Mouse (Mus musculus) intestine, embryonic 16.5 days (tissue): Measurements from ENCODE around the gene Ptprn2. TPM values are rescaled to one million over a fixed set of nuclear protein-coding genes. Genes with fewer than 3 reads are reported as not detected.

Source experiments
- ATAC-seq: fragments of 200-750 bp; cut with Nextera tagmentation; 2 replicates; pipeline ENCODE4 v1.8.0; 2017; ENCODE audit warnings: moderate TSS enrichment, moderate library complexity
- H3K27ac ChIP-seq: fragments of 300-500 bp; sonication (generic); 2 replicates; pipeline ENCODE4 v1.5.1; 2014; ENCODE audit warnings: mild to moderate bottlenecking, low read length
- H3K27me3 ChIP-seq: fragments of 300-500 bp; sonication (generic); replicated peaks from 2 replicates; pipeline ENCODE4 v1.6.1; 2014; ENCODE audit warnings: low read length, control low read depth, mixed read lengths; ENCODE audit not compliant: control insufficient read depth, insufficient read depth
- H3K36me3 ChIP-seq: fragments of 300-500 bp; sonication (generic); 2 replicates; pipeline ENCODE4 v1.6.1; 2014; ENCODE audit warnings: low read length, control low read depth; ENCODE audit not compliant: control insufficient read depth, insufficient read depth
- H3K4me1 ChIP-seq: fragments of 300-500 bp; sonication (generic); 2 replicates; pipeline ENCODE4 v1.6.1; 2014; ENCODE audit warnings: low read length, control low read depth, mixed read lengths; ENCODE audit not compliant: control insufficient read depth, insufficient read depth
- H3K4me2 ChIP-seq: fragments of 300-500 bp; sonication (generic); 2 replicates; pipeline ENCODE4 v1.6.1; 2014; ENCODE audit warnings: low read depth, low read length, control low read depth
- H3K4me3 ChIP-seq: fragments of 300-500 bp; sonication (generic); 2 replicates; pipeline ENCODE4 v1.5.1; 2014; ENCODE audit warnings: mild to moderate bottlenecking, low read length
- H3K9ac ChIP-seq: fragments of 300-500 bp; sonication (generic); 2 replicates; pipeline ENCODE4 v1.6.1; 2014; ENCODE audit warnings: low read depth, low read length
- H3K9me3 ChIP-seq: fragments of 300-500 bp; sonication (generic); 2 replicates; pipeline ENCODE4 v1.6.1; 2016; ENCODE audit warnings: low read length, control low read depth; ENCODE audit not compliant: control insufficient read depth
- WGBS: fragments of 180-500 bp; shearing (Covaris S2); extraction: QIAGEN DNeasy Blood & Tissue Kit; methylation state at CpG from one replicate; pipeline ENCODE4 v1.1.7; 2014; 5-methylcytosine and 5-hydroxymethylcytosine counted together
- polyA plus RNA-seq: library from polyadenylated mRNA; unstranded; fragments of >200 nt; fragmentation: Nextera tagmentation; extraction: Ambion mirVana; gene quantifications from 2 replicates; pipeline ENCODE4 v1.2.1, GENCODE M21; 2015

The Ptprn2 gene
- polyA plus RNA-seq, 1 experiment from 2014 or later: 1.8 TPM

GRCm38 (mm10) chr12:116976981-116977380, 491.5 kb downstream of the Ptprn2 start:
- Histone ChIP-seq H3K4me1 (no peaks in the 10 kb centered on the region), H3K36me3 (no peaks in the 10 kb centered on the region), H3K4me2 (no peak overlapping the region), H3K27me3 (no peaks in the 10 kb centered on the region), H3K4me3 (no peak overlapping the region), H3K27ac (no peak overlapping the region), H3K9ac (no peak overlapping the region), H3K9me3 (no peaks in the 10 kb centered on the region)
- 62% methylated on average over 6 of the region's 6 CpGs for WGBS
- no peak for ATAC-seq

GRCm38 (mm10) chr12:116978201-116978600, 492.7 kb downstream of the Ptprn2 start:
- no peaks in the 10 kb centered on the region for H3K27me3 ChIP-seq
- no peak overlapping the region for H3K4me3 ChIP-seq
- no peak overlapping the region for H3K9ac ChIP-seq
- no peaks in the 10 kb centered on the region for H3K9me3 ChIP-seq
- no peak overlapping the region for H3K4me2 ChIP-seq
- H3K27ac ChIP-seq: no peak overlapping the region
- H3K4me1 ChIP-seq: no peaks in the 10 kb centered on the region
- WGBS: 83% methylated on average over 6 of the region's 6 CpGs
- ATAC-seq: no peak
- no peaks in the 10 kb centered on the region for H3K36me3 ChIP-seq

- H3K4me3 ChIP-seq: no peak overlapping the region
- H3K9me3 ChIP-seq: no peaks in the 10 kb centered on the region
- no peak overlapping the region for H3K4me2 ChIP-seq
- H3K27ac ChIP-seq: no peak overlapping the region
- no peaks in the 10 kb centered on the region for H3K36me3 ChIP-seq
- H3K4me1 ChIP-seq: no peaks in the 10 kb centered on the region
- WGBS: 88% methylated on average over 1 of the region's 1 CpGs
- ATAC-seq: no peak
- H3K9ac ChIP-seq: no peak overlapping the region
- H3K27me3 ChIP-seq: no peaks in the 10 kb centered on the region
These were observed 495.8 kb downstream of the Ptprn2 start for GRCm38 (mm10) chr12:116981315-116981714.

GRCm38 (mm10) chr12:116989144-116989543, 503.6 kb downstream of the Ptprn2 start:
- no peak overlapping the region for H3K9ac ChIP-seq
- no peaks in the 10 kb centered on the region for H3K27me3 ChIP-seq
- no peaks in the 10 kb centered on the region for H3K4me1 ChIP-seq
- no peak overlapping the region for H3K27ac ChIP-seq
- no peak overlapping the region for H3K4me2 ChIP-seq
- no peak for ATAC-seq
- 71% methylated on average over 10 of the region's 10 CpGs for WGBS
- H3K36me3 ChIP-seq: no peaks in the 10 kb centered on the region
- no peak overlapping the region for H3K4me3 ChIP-seq
- no peaks in the 10 kb centered on the region for H3K9me3 ChIP-seq

GRCm38 (mm10) chr12:117001546-117002148, 516.1 kb downstream of the Ptprn2 start:
- H3K9me3 ChIP-seq: no peaks in the 10 kb centered on the region
- no peak overlapping the region for H3K4me2 ChIP-seq
- no peaks in the 10 kb centered on the region for H3K27me3 ChIP-seq
- no peak overlapping the region for H3K9ac ChIP-seq
- 82% methylated on average over 2 of the region's 2 CpGs for WGBS
- no peaks in the 10 kb centered on the region for H3K4me1 ChIP-seq
- no peak overlapping the region for H3K27ac ChIP-seq
- no peaks in the 10 kb centered on the region for H3K36me3 ChIP-seq
- ATAC-seq: no peak
- no peak overlapping the region for H3K4me3 ChIP-seq

GRCm38 (mm10) chr12:117016753-117017595, 531.5 kb downstream of the Ptprn2 start:
- WGBS: 73% methylated on average over 15 of the region's 15 CpGs
- no peak for ATAC-seq

GRCm38 (mm10) chr12:117017912-117018311, 532.4 kb downstream of the Ptprn2 start:
- no peak overlapping the region for H3K9ac ChIP-seq
- H3K4me1 ChIP-seq: no peaks in the 10 kb centered on the region
- no peaks in the 10 kb centered on the region for H3K27me3 ChIP-seq
- H3K36me3 ChIP-seq: no peaks in the 10 kb centered on the region
- ATAC-seq: no peak
- H3K4me2 ChIP-seq: no peak overlapping the region
- H3K27ac ChIP-seq: no peak overlapping the region
- no peak overlapping the region for H3K4me3 ChIP-seq
- no peaks in the 10 kb centered on the region for H3K9me3 ChIP-seq
- 18% methylated on average over 2 of the region's 2 CpGs for WGBS

More at GRCm38 (mm10) chr12:117016753-117017595, 531.5 kb downstream of the Ptprn2 start:
- H3K27ac ChIP-seq: no peak overlapping the region
- H3K9ac ChIP-seq: no peak overlapping the region
- H3K27me3 ChIP-seq: no peaks in the 10 kb centered on the region
- no peaks in the 10 kb centered on the region for H3K9me3 ChIP-seq
- H3K36me3 ChIP-seq: no peaks in the 10 kb centered on the region
- no peak overlapping the region for H3K4me2 ChIP-seq
- H3K4me3 ChIP-seq: no peak overlapping the region
- no peaks in the 10 kb centered on the region for H3K4me1 ChIP-seq

GRCm38 (mm10) chr12:117023235-117023634, 537.7 kb downstream of the Ptprn2 start:
- Histone ChIP-seq H3K27ac (no peak overlapping the region), H3K27me3 (no peaks in the 10 kb centered on the region), H3K36me3 (no peaks in the 10 kb centered on the region), H3K4me2 (no peak overlapping the region), H3K4me1 (no peaks in the 10 kb centered on the region), H3K4me3 (no peak overlapping the region), H3K9ac (no peak overlapping the region), H3K9me3 (no peaks in the 10 kb centered on the region)
- 75% methylated on average over 4 of the region's 4 CpGs for WGBS
- ATAC-seq: no peak

GRCm38 (mm10) chr12:117024916-117025315, 539.4 kb downstream of the Ptprn2 start:
- no peaks in the 10 kb centered on the region for H3K9me3 ChIP-seq
- 83% methylated on average over 4 of the region's 4 CpGs for WGBS
- no peaks in the 10 kb centered on the region for H3K4me1 ChIP-seq
- no peaks in the 10 kb centered on the region for H3K27me3 ChIP-seq
- no peak overlapping the region for H3K4me3 ChIP-seq
- H3K27ac ChIP-seq: no peak overlapping the region
- no peak overlapping the region for H3K4me2 ChIP-seq
- no peaks in the 10 kb centered on the region for H3K36me3 ChIP-seq
- H3K9ac ChIP-seq: no peak overlapping the region
- no peak for ATAC-seq
